Mouse (Mus musculus): ENCODE measurements around the gene Dip2c.

DNA sequence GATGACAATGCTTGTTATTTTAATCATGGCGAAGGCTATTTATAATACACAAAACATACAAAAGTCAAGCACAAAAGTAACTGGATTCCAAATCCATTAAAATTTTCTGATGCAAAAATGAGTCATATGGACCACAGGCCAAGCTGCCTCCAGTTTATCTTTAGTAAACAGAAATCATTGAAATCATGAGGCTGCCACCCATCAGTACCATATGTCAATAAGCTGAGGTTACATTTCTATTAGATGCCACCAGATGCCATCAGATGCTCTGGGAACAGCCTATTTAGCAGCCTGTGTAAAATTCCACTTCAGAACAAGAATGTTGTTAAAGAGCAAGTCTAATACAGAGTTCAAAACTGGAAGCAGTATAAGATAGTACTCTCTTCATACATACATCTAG lies 436.1 kb downstream of the Dip2c start:
- TF ChIP-seq CTCF (IDR thresholded peaks at IDR 0.05; ENCODE audit: control insufficient read depth, insufficient read depth, insufficient replicate concordance, low read depth, low read length) (no peak), POLR2A (IDR thresholded peaks at IDR 0.05; ENCODE audit: control insufficient read depth, low read depth, low read length) (no peak)
